Mouse (Mus musculus) G1E-ER4 (cell line): ENCODE measurements around the gene Stam. TPM values are rescaled to one million over a fixed set of nuclear protein-coding genes. Genes with fewer than 3 reads are reported as not detected.

Experiments
- GATA1 ChIP-seq: IDR thresholded peaks from one replicate; pipeline ENCODE4 v1.8.0; 2012; ENCODE audit warnings: low read length, inconsistent platforms
- polyA plus RNA-seq: library from polyadenylated mRNA; stranded (reverse); fragments of >175 nt; gene quantifications from 2 replicates; pipeline ENCODE4 v1.2.3, GENCODE M21; 2012

The Stam gene
- 30.9 and 37.3 TPM in 2 replicates for polyA plus RNA-seq

DNA sequence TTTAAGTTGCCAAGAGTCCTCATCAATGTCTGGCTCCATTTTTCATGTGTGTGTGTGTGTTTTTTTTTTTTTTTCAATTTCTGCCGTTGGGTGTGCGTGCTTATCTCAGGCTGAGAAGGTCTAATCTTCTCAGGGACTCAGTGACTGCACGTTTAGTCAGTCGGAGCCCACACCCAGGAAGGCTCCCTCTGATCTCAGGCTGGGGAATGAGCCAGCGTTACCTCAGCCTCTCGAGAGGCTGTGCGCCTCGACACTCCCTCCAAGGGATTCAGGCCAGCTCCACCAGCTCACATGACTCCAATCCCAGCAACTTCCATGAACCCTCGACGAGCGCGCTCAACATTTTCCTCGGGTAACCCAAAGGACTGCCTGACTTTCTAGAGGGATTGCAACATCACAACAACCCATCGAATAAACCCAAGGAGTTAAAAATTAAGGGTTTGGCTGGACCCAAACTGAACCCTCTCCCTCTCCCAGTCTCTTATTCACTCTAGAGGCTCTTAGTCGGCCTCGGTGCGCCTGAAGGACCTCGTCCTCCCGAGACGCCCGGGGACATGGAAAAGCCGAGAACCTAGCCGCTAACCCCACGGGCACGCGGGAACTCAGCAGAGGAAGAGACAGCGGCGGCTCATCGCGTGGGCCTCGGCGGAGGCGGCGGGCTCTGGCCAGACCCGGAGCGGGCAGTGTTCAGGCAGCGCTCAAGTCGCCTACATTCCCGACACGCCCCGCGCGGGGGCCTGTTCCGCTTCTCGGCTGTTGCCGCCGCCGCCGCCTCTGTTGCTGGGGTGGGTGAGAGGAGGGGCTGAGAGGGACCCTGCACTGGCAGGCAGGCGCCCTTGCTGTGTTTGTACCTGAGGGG is at the start of gene Stam:
Gene Stam, plus strand, starts transcription at position 737 of the 859 bp plus-strand sequence.
- peak; percentile 61 for TF ChIP-seq GATA1

DNA sequence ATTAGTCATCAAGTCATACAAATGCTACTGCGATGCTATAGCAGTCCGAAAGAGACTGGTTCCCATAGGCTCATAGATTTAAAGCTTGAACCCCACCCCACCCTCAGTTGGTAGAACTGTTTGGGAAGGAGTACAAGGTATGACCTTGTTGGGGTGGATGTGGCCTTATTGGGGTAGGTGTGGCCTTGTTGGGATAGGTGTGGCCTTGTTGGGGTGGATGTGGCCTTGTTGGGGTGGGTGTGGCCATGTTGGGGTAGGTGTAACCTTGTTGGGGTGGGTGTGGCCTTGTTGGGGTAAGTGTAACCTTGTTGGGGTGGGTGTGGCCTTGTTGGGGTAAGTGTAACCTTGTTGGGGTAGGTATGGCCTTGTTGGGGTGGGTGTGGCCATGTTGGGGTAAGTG is 32.6 kb upstream of the Stam start:
- no peak for TF ChIP-seq GATA1

GRCm38 (mm10) chr2:14043011-14043410 is 30.9 kb upstream of the Stam start:
- TF ChIP-seq GATA1, result no peak

DNA sequence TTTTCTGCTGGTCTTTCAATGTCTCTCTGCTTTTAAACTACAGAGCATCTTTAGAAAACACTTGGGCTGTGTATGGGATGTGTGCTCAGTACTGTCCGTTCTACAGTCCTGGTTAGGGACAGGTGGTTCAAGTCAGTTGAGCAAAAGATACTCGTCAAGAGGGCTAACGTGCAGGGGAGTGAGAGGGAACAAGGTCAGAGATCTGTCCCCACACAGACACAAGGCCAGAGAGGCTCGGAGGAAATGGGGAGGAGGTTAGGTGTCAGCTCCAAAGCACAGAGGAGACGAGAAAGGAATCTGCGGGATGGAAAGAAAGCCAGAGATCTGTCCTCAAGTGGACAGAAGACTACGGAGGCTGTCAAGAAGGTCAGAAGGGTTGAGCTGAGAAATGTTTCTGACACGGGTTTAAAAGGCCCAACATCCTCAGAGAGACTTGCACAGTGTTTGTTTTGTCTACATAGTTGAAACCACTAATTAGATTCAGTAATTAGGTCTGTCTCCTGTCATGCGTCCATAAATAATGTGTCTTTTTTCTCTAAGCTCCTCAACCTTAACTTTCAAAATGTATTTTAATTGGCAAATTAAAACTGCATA is 30.2 kb upstream of the Stam start:
- TF ChIP-seq GATA1, result no peak

GRCm38 (mm10) chr2:14048381-14048780 is 25.5 kb upstream of the Stam start:
- TF ChIP-seq GATA1, result no peak

GRCm38 (mm10) chr2:14048808-14049207 is 25.1 kb upstream of the Stam start:
- no peak for TF ChIP-seq GATA1

DNA sequence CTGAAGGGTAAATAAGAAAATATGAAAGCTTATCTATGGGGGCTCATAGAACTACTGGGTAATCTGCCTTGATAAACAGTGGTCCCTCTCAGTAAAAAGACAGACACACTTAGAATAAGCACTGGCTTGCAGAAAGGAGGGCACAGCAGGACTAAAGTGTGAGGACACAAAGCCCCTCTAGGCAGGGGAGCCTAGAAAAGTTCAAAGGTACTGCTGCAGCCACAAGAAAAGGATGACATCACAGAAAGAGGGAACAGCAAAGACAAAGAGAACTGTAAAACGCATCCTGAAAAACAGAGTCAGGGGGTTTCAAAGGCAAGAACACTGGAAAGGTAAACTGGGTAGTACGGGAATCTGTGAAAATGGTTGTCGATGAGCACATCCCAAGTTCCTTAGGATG is 20.3 kb upstream of the Stam start:
- no peak for TF ChIP-seq GATA1

- TF ChIP-seq GATA1, result no peak
Observed at GRCm38 (mm10) chr2:14054163-14054562, 19.7 kb upstream of the Stam start.

- TF ChIP-seq GATA1, result no peak
Observed at GRCm38 (mm10) chr2:14054716-14055115, 19.2 kb upstream of the Stam start.

GRCm38 (mm10) chr2:14055168-14055565 is 18.7 kb upstream of the Stam start:
- TF ChIP-seq GATA1, result no peak

DNA sequence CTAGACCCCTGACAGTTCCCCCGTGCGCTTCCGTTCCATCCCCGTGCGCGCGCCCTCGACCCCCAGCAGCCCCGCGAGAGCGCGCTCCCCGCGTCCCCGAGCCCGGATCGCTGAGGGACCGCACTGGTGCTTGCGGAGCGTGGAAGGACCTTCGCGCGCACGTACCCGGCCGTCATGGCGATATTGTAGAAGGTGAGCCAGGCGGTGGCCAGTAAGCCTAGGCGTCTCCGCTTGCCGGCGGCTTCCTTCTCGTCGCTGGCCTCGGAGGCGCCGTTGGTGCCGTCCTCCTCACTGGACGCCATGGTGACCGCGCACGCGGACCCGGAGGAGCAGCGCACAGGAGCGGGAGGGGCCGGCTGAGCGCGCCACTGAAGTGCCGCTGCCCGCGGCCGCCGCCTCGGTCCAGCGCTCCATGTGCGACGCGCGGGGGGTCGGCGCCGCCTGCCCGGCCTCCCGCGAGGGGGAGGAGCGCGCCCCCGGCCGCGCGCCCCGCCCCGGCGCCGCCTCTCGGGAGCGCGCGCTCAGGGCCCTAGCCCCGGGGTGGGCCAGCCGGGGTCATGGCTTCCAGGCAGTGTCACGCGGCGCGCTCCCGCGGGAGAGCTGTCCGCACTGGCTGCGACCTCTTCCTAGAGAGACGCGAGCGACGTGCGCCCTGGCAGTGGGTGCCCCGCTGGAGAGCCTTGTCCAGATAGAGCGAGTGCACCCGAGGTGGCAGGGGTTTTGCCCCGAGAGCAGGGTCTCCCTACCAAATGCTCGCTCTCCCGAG is 18.1 kb upstream of the Stam start, which contains the start of gene Hacd1:
Gene Hacd1, minus strand, starts transcription at position 570 of the 766 bp plus-strand sequence.
- TF ChIP-seq GATA1, result no peak

DNA sequence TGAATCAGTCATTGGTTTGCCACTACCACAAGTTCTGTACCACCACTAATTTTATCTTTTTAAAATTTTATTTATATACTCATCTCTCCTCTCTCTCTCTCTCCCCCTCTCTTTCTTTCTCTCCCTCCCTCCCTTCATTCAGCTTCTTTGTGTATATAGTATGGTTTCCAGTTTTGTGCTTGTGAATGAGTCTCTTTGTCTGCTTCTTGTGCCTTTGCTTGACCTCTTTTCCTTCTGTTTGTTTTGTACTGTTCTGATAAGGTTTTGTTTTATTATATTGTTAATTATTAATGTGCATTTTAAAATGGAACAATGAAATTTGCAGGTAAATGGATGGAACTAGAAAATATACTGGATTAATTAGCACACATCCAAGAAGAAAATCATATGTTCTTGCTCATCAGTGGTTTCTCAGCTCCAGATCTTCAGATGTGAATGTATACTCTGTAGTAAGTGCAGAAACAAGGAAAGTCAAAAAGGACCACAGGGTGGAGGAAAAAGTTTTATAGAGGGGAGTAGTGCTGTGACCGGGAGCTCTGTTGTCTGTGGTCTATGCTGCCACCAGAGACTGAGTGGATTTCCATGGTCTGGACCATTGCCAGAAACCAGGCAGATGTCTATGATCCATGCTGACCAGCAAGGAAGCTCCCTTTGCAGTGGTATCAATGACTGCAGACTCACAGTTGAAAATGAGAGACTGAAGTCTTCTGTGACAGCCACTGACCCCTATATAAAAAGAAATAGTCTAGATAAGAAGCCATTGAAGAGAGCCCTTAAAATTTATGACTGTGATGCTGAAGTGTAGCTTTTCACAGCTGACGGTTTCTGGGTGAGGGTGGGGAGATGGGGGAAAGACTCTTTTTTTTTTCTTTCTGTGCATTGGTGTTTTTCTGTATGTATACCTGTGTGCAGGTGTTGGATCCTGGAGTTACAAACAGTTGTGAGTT is 7.9 kb upstream of the Stam start:
- no peak for TF ChIP-seq GATA1

DNA sequence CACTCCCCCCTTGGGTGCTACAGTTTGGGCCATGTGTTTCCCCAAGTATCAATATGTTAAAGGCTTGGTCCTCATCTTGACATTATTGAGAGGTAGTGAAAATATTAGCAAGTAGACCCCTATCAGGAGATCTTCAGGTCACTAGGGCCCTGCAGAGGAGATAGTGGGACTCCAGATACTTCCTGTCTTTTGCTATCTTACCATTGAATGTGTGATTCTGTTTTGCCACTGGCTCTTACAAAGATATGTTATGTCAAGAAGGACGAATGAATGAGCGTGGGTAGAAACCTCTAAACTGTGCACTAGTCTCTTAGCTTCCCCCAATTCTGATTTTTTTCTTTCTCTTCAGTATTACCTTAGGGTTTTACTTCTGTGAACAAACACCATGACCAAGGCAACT is 4.9 kb upstream of the Stam start:
- peak; percentile 4 for TF ChIP-seq GATA1

DNA sequence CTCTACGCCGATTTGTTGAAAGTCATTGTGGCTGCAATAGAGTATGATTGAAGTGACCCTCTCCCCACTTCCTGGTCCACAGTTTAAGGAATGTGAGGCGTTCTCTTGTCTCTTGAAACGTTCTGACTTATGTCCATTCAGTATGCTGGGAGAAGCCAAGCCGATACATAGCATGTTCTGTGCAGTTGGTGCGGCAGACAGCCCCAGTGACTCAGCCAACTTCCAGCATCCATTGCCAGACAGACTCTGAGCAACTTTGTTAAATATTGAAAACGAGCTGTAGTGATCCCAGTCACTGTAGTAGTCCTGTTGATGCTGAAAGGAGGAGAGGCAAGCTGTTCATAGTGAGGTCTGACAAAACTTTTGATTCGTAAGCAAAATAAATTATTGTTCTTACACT is 3.4 kb upstream of the Stam start:
- TF ChIP-seq GATA1, result no peak

DNA sequence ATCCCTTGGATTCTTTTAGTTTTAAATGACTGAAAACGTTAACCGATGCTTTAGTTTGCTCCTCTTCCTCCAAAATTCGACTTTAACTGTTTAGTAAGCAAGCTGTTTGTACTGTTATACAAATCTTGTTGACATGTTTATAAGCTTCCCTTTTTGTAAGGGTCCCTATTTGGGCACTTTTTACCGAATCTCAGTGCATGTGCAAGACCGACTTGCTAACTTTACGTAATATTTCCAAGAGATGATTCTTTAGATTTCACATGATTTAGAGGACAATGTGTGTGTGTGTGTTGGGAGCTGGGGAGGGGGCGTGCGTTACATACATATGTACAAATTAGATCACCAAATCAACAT is 913 bp upstream of the Stam start:
- no peak for TF ChIP-seq GATA1
